Mouse (Mus musculus) megakaryocyte, embryonic 14.5 days (primary cell): Measurements from ENCODE around the gene Hjurp.

ENCODE experiments used
- FLI1 ChIP-seq: IDR thresholded peaks from 2 replicates; pipeline ENCODE4 v1.6.1; 2012; ENCODE audit warnings: low read length, inconsistent platforms, mixed read lengths
- GATA1 ChIP-seq: IDR thresholded peaks from 3 replicates; pipeline ENCODE4 v1.6.1; 2012; ENCODE audit warnings: mixed read lengths, low read length, inconsistent platforms, borderline replicate concordance

DNA sequence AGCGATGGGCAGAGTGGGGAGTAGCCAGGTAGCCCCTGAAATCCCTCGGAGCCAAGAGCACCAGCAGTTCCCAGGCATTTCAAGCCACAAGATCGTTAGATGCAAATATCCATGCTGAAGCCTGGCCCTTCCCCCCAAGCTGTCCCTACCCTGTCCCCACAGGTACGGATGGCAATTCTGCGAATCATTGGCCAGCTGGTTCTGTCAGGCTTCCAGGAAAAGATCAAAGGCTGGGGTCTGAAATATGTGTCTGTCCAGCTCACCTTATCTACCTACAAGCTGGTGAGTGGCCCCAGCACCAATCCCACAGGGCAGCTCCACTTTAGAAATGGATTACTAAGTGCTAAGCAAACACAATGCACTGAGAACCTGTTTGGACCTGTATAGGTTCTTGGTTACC, 40.1 kb downstream of the Hjurp start:
- TF ChIP-seq GATA1 = no peak
- no peak for TF ChIP-seq FLI1
